Mouse (Mus musculus): Measurements from ENCODE around the gene Olfr594. TPM values are rescaled to one million over a fixed set of nuclear protein-coding genes. Genes with fewer than 3 reads are reported as not detected.

The Olfr594 gene
- polyA plus RNA-seq, 1 experiment = not detected

Small RNA genes lying within 50 kb of the gene (microRNA-seq; reads per million reads assigned to microRNA genes)
- gene Gm23550 (ENCODE audit: borderline microRNAs expressed) (not detected), gene Gm25171 (ENCODE audit: borderline microRNAs expressed) (not detected)

Other genes with a start within 250 kb of the Olfr594 start
- gene Olfr577, start 241.1 kb upstream of the Olfr594 start, polyA plus RNA-seq (2012; fragmentation: generic; extraction: Trizol) = not detected
- not detected for gene Olfr578, start 227.7 kb upstream of the Olfr594 start, polyA plus RNA-seq (2012; fragmentation: generic; extraction: Trizol)
- gene Olfr582, start 179.0 kb upstream of the Olfr594 start, polyA plus RNA-seq (2012; fragmentation: generic; extraction: Trizol) = not detected
- not detected for gene Olfr583, start 165.7 kb upstream of the Olfr594 start, polyA plus RNA-seq (2012; fragmentation: generic; extraction: Trizol)
- not detected for gene Olfr584, start 135.1 kb upstream of the Olfr594 start, polyA plus RNA-seq (2012; fragmentation: generic; extraction: Trizol)
- gene Olfr585, start 119.3 kb upstream of the Olfr594 start, polyA plus RNA-seq (2012; fragmentation: generic; extraction: Trizol) = not detected
- not detected for gene Olfr586, start 91.4 kb upstream of the Olfr594 start, polyA plus RNA-seq (2012; fragmentation: generic; extraction: Trizol)
- gene Olfr588-ps1, start 76.1 kb upstream of the Olfr594 start, polyA plus RNA-seq (2012; fragmentation: generic; extraction: Trizol) = not detected
- not detected for gene Olfr589, start 60.6 kb upstream of the Olfr594 start, polyA plus RNA-seq (2012; fragmentation: generic; extraction: Trizol)
- gene Olfr591, start 38.7 kb upstream of the Olfr594 start, polyA plus RNA-seq (2012; fragmentation: generic; extraction: Trizol) = not detected
- gene Olfr592, start 32.2 kb upstream of the Olfr594 start, polyA plus RNA-seq (2012; fragmentation: generic; extraction: Trizol) = not detected
- gene Olfr593, start 5.1 kb upstream of the Olfr594 start, polyA plus RNA-seq (2012; fragmentation: generic; extraction: Trizol) = not detected
- gene Usp17ld, start 35.5 kb downstream of the Olfr594 start, polyA plus RNA-seq (2012; fragmentation: generic; extraction: Trizol) = not detected
- not detected for gene Olfr596, start 88.7 kb downstream of the Olfr594 start, polyA plus RNA-seq (2012; fragmentation: generic; extraction: Trizol)
- not detected for gene Olfr597, start 99.3 kb downstream of the Olfr594 start, polyA plus RNA-seq (2012; fragmentation: generic; extraction: Trizol)
- gene Olfr598, start 106.6 kb downstream of the Olfr594 start, polyA plus RNA-seq (2012; fragmentation: generic; extraction: Trizol) = not detected
- not detected for gene Olfr599, start 118.9 kb downstream of the Olfr594 start, polyA plus RNA-seq (2012; fragmentation: generic; extraction: Trizol)
- not detected for gene Olfr600, start 132.7 kb downstream of the Olfr594 start, polyA plus RNA-seq (2012; fragmentation: generic; extraction: Trizol)
- gene Olfr601, start 145.7 kb downstream of the Olfr594 start, polyA plus RNA-seq (2012; fragmentation: generic; extraction: Trizol) = not detected
- gene Olfr603, start 169.2 kb downstream of the Olfr594 start, polyA plus RNA-seq (2012; fragmentation: generic; extraction: Trizol) = not detected
- gene Usp17lc, start 198.1 kb downstream of the Olfr594 start, polyA plus RNA-seq (2012; fragmentation: generic; extraction: Trizol) = 0.08 TPM
- not detected for gene Olfr605, start 228.4 kb downstream of the Olfr594 start, polyA plus RNA-seq (2012; fragmentation: generic; extraction: Trizol)
- gene Olfr606, start 232.1 kb downstream of the Olfr594 start, polyA plus RNA-seq (2012; fragmentation: generic; extraction: Trizol) = not detected
- not detected for gene Olfr607, start 247.2 kb downstream of the Olfr594 start, polyA plus RNA-seq (2012; fragmentation: generic; extraction: Trizol)

Measured in C2C12 (cell line).